Mouse (Mus musculus) c-Kit-positive CD71-positive TER-119-positive erythroid progenitor cells, embryonic 14.5 days (primary cell): ENCODE measurements around the gene Defb20.

Source experiments
- DNase-seq: peaks from one replicate; pipeline ENCODE4 v3.0.0-alpha.2; 2013; ENCODE audit warnings: low spot score

The Defb20 gene

GRCm38 (mm10) chr2:152500204-152500862, 23.5 kb downstream of the Defb20 start:
- DNase-seq = no peak

- no peak for DNase-seq
Measured at GRCm38 (mm10) chr2:152500863-152501229, 24.0 kb downstream of the Defb20 start.

- no peak for DNase-seq
Measured at GRCm38 (mm10) chr2:152503950-152504349, 27.1 kb downstream of the Defb20 start.

GRCm38 (mm10) chr2:152511592-152511991, 34.7 kb downstream of the Defb20 start, which contains the start of gene Defb26:
Gene Defb26 (minus strand): TSS chr2:152511692.
- DNase-seq = no peak

GRCm38 (mm10) chr2:152516084-152516483, 39.2 kb downstream of the Defb20 start:
- DNase-seq = no peak

GRCm38 (mm10) chr2:152517981-152518380, 41.1 kb downstream of the Defb20 start, which contains the start of gene Defb28:
Gene Defb28 (plus strand): TSS chr2:152518255.
- no peak for DNase-seq
